Mouse (Mus musculus) CH12.LX (cell line): Measurements from ENCODE around the gene Gm18336. TPM values are rescaled to one million over a fixed set of nuclear protein-coding genes. Genes with fewer than 3 reads are reported as not detected.

Experiments
- DNase-seq: peaks from one replicate; pipeline ENCODE4 v3.0.0-alpha.2; 2013; ENCODE audit errors: extremely low read depth
- H3K27ac ChIP-seq: 2 replicates; pipeline ENCODE4 v1.5.1; 2012; ENCODE audit warnings: low read depth, mild to moderate bottlenecking, control low read depth, moderate library complexity; ENCODE audit not compliant: insufficient read depth
- H3K27me3 ChIP-seq: replicated peaks from 2 replicates; pipeline ENCODE3; 2012; ENCODE audit warnings: inconsistent platforms
- H3K36me3 ChIP-seq, 2 experiments: replicated peaks in 1 of 2; 2 replicates each; pipeline versions ENCODE3 to v1.6.1; 2012; ENCODE audit warnings: inconsistent platforms in 1 of 2, low read length in 1 of 2, mild to moderate bottlenecking in 1 of 2, mixed read lengths in 1 of 2, moderate library complexity in 1 of 2; ENCODE audit not compliant: control insufficient read depth in 1 of 2, insufficient read depth in 1 of 2
- H3K4me1 ChIP-seq, 2 experiments: 2 replicates each; pipeline ENCODE4 v1.6.1; 2012; ENCODE audit warnings: inconsistent platforms in 1 of 2, moderate library complexity in 1 of 2; ENCODE audit not compliant: insufficient read depth in 2 of 2, control insufficient read depth in 1 of 2
- H3K4me2 ChIP-seq: 2 replicates; pipeline ENCODE4 v1.6.1; 2012; ENCODE audit warnings: low read depth, mild to moderate bottlenecking, control low read depth; ENCODE audit not compliant: poor library complexity, insufficient read depth, severe bottlenecking
- H3K4me3 ChIP-seq, 3 experiments: fragments of 150-350 bp in 1 of 3; sonication (generic) in 1 of 3; replicated peaks in 1 of 3; 2 replicates each; pipeline versions ENCODE3 to v1.5.1; 2011 to 2012; ENCODE audit warnings: low read depth in 2 of 3, low read length in 2 of 3, mild to moderate bottlenecking in 2 of 3, moderate library complexity in 2 of 3, control low read depth in 1 of 3, improper control_type of control experiment in 1 of 3, inconsistent platforms in 1 of 3, mixed read lengths in 1 of 3; ENCODE audit not compliant: poor library complexity in 1 of 3
- H3K79me2 ChIP-seq: replicated peaks from 2 replicates; pipeline ENCODE4 v1.6.1; 2012; ENCODE audit warnings: mild to moderate bottlenecking, moderate library complexity; ENCODE audit not compliant: control insufficient read depth, poor library complexity, insufficient read depth, severe bottlenecking; ENCODE audit errors: extremely low read depth
- H3K9ac ChIP-seq: 2 replicates; pipeline ENCODE4 v1.6.1; 2012; ENCODE audit warnings: low read depth, mild to moderate bottlenecking, control low read depth, moderate library complexity; ENCODE audit not compliant: insufficient read depth
- H3K9me3 ChIP-seq: replicated peaks from 2 replicates; pipeline ENCODE3; 2012; ENCODE audit warnings: low read length, inconsistent platforms, mixed read lengths
- CTCF ChIP-seq, 2 experiments: IDR thresholded peaks in 1 of 2; conservative IDR thresholded peaks in 1 of 2; 2 replicates each; pipeline ENCODE4 v1.5.1; 2011 to 2012; ENCODE audit warnings: low read depth in 2 of 2, low read length in 2 of 2, improper control_type of control experiment in 1 of 2, inconsistent platforms in 1 of 2, mild to moderate bottlenecking in 1 of 2, moderate library complexity in 1 of 2
- E2F4 ChIP-seq: IDR thresholded peaks from 2 replicates; pipeline ENCODE4 v1.6.1; 2011; ENCODE audit warnings: low read depth, low read length, improper control_type of control experiment; ENCODE audit not compliant: insufficient replicate concordance
- EP300 ChIP-seq: IDR thresholded peaks from 2 replicates; pipeline ENCODE4 v1.6.1; 2011; ENCODE audit warnings: low read length, improper control_type of control experiment
- ETS1 ChIP-seq: conservative IDR thresholded peaks from 2 replicates; pipeline ENCODE4 v1.6.1; 2012; ENCODE audit warnings: low read depth, mild to moderate bottlenecking, inconsistent platforms, low read length, improper control_type of control experiment, moderate library complexity
- GABPA ChIP-seq: IDR thresholded peaks from 2 replicates; pipeline ENCODE4 v1.6.1; 2012; ENCODE audit warnings: low read depth, low read length, improper control_type of control experiment, inconsistent platforms; ENCODE audit not compliant: insufficient replicate concordance
- IRF4 ChIP-seq: IDR thresholded peaks from 2 replicates; pipeline ENCODE4 v1.6.1; 2014; ENCODE audit warnings: low read depth, mild to moderate bottlenecking, inconsistent platforms, low read length, improper control_type of control experiment
- JUN ChIP-seq: IDR thresholded peaks from 2 replicates; pipeline ENCODE4 v1.6.1; 2011; ENCODE audit warnings: low read depth, mild to moderate bottlenecking, low read length, improper control_type of control experiment, moderate library complexity; ENCODE audit not compliant: insufficient read depth
- MAFK ChIP-seq: IDR thresholded peaks from 2 replicates; pipeline ENCODE4 v1.6.1; 2011; ENCODE audit warnings: low read length, improper control_type of control experiment; ENCODE audit not compliant: insufficient replicate concordance
- MAZ ChIP-seq: IDR thresholded peaks from 2 replicates; pipeline ENCODE4 v1.6.1; 2012; ENCODE audit warnings: low read depth, mild to moderate bottlenecking, inconsistent platforms, low read length, improper control_type of control experiment, moderate library complexity
- NRF1 ChIP-seq: IDR thresholded peaks from 2 replicates; pipeline ENCODE4 v1.6.1; 2014; ENCODE audit warnings: low read depth, mild to moderate bottlenecking, inconsistent platforms, low read length, improper control_type of control experiment, moderate library complexity
- PAX5 ChIP-seq: IDR thresholded peaks from 2 replicates; pipeline ENCODE4 v1.6.1; 2012; ENCODE audit warnings: low read length, inconsistent platforms, mixed read lengths
- RCOR1 ChIP-seq: conservative IDR thresholded peaks from 2 replicates; pipeline ENCODE4 v1.6.1; 2012; ENCODE audit warnings: low read depth, mild to moderate bottlenecking, inconsistent platforms, low read length, improper control_type of control experiment
- SIN3A ChIP-seq: IDR thresholded peaks from 2 replicates; pipeline ENCODE4 v1.6.1; 2012; ENCODE audit warnings: low read length, improper control_type of control experiment, inconsistent platforms
- SMC3 ChIP-seq: IDR thresholded peaks from 2 replicates; pipeline ENCODE4 v1.6.1; 2011; ENCODE audit warnings: low read depth, low read length, improper control_type of control experiment
- TCF12 ChIP-seq: IDR thresholded peaks from 2 replicates; pipeline ENCODE4 v1.6.1; 2014; ENCODE audit warnings: low read depth, mild to moderate bottlenecking, inconsistent platforms, low read length, improper control_type of control experiment
- UBTF ChIP-seq: IDR thresholded peaks from 2 replicates; pipeline ENCODE4 v1.6.1; 2012; ENCODE audit warnings: low read depth, mild to moderate bottlenecking, inconsistent platforms, low read length, improper control_type of control experiment, moderate library complexity
- USF1 ChIP-seq: IDR thresholded peaks from 2 replicates; pipeline ENCODE4 v1.6.1; 2014; ENCODE audit warnings: low read depth, mild to moderate bottlenecking, inconsistent platforms, low read length, improper control_type of control experiment
- USF2 ChIP-seq: conservative IDR thresholded peaks from 2 replicates; pipeline ENCODE4 v1.6.1; 2011; ENCODE audit warnings: low read depth, low read length, improper control_type of control experiment
- ZC3H11A ChIP-seq: IDR thresholded peaks from 2 replicates; pipeline ENCODE4 v1.6.1; 2012; ENCODE audit warnings: low read depth, mild to moderate bottlenecking, inconsistent platforms, low read length, improper control_type of control experiment
- ZKSCAN1 ChIP-seq: IDR thresholded peaks from 2 replicates; pipeline ENCODE4 v1.6.1; 2012; ENCODE audit warnings: low read depth, inconsistent platforms, low read length, improper control_type of control experiment, borderline replicate concordance
- dilution Hi-C: fragments of 300-500 bp; cut with MboI; formaldehyde crosslinking; loops from 2 replicates; pipeline ENCODE4 v1.14.3; 2020; ENCODE audit warnings: low sequenced_read_pairs; ENCODE audit not compliant: extremely low pct_unique_long_range_greater_than_20kb, extremely low pct_ligation_motif_present
- in situ Hi-C: fragments of 300-500 bp; cut with MboI; formaldehyde crosslinking; loops from 3 replicates; pipeline ENCODE4 v1.14.3; 2019; ENCODE audit warnings: low sequenced_read_pairs, low pct_ligation_motif_present, low pct_unique_long_range_greater_than_20kb, mixed read lengths
- polyA plus RNA-seq: library from polyadenylated mRNA; unstranded; fragments of >175 nt; gene quantifications from 2 replicates; pipeline ENCODE4 v1.2.1, GENCODE M21; 2012; ENCODE audit warnings: low read depth; ENCODE audit not compliant: insufficient read length
- total RNA-seq, 2 experiments: library from RNA; depleted of rRNA; stranded (reverse); fragments of 300-350 nt in 1 of 2; fragments of >200 nt in 1 of 2; gene quantifications; 2 replicates each; pipeline ENCODE4 v1.2.3; 2012 to 2014

Gene Gm18336
- total and polyA plus RNA-seq, 3 experiments: not detected

GRCm38 (mm10) chrX:73356719-73357118 lies 41.8 kb downstream of the Gm18336 start:
- H3K9ac ChIP-seq: no peak overlapping the region
- no peaks in the 10 kb centered on the region for H3K9me3 ChIP-seq
- in situ Hi-C loops (no loop called here), dilution Hi-C loops (no loop called here)
- no peak for TF ChIP-seq USF2
- no peak for TF ChIP-seq NRF1
- no peak for TF ChIP-seq MAZ
- TF ChIP-seq GABPA: no peak
- TF ChIP-seq PAX5: no peak
- no peak for TF ChIP-seq UBTF
- TF ChIP-seq USF1: no peak
- TF ChIP-seq SMC3: no peak
- TF ChIP-seq SIN3A: no peak
- TF ChIP-seq TCF12: no peak
- TF ChIP-seq IRF4: no peak
- H3K27me3 ChIP-seq: no peaks in the 10 kb centered on the region
- H3K4me2 ChIP-seq: no peak overlapping the region
- H3K27ac ChIP-seq: no peak overlapping the region
- DNase-seq: no peak
- peaks cover 50 to 77% of the 10 kb centered on the region in 2 experiments for H3K36me3 ChIP-seq
- no peak overlapping the region for H3K4me3 ChIP-seq
- H3K79me2 ChIP-seq: peaks cover 2% of the 10 kb centered on the region; the same call in 1 of the 2 replicates
- H3K4me1 ChIP-seq: peaks cover 5 to 10% of the 10 kb centered on the region in 2 experiments

- no peaks in the 10 kb centered on the region for H3K27me3 ChIP-seq
- no peak overlapping the region for H3K9ac ChIP-seq
- H3K27ac ChIP-seq: no peak overlapping the region
- peaks cover 2% of the 10 kb centered on the region; the same call in 1 of the 2 replicates for H3K79me2 ChIP-seq
- no peak for DNase-seq
- H3K9me3 ChIP-seq: no peaks in the 10 kb centered on the region
- H3K4me2 ChIP-seq: no peak overlapping the region
- dilution Hi-C loops (no loop called here), in situ Hi-C loops (no loop called here)
- peaks cover 56 to 82% of the 10 kb centered on the region in 2 experiments for H3K36me3 ChIP-seq
- TF ChIP-seq EP300 (no peak), ETS1 (no peak), ZKSCAN1 (no peak), MAFK (no peak), RCOR1 (no peak), JUN (no peak), E2F4 (no peak), ZC3H11A (no peak), CTCF (conservative IDR thresholded peaks at IDR 0.05 in 1 of 2, IDR thresholded peaks at IDR 0.05 in 1 of 2; ENCODE audit: low read depth in 2 of 2, low read length in 2 of 2) (no peak)
- H3K4me1 ChIP-seq: peaks cover 5 to 10% of the 10 kb centered on the region in 2 experiments
- H3K4me3 ChIP-seq: no peak overlapping the region
These were observed 42.4 kb downstream of the Gm18336 start for GRCm38 (mm10) chrX:73356163-73356562.

Other genes with a start within 250 kb of the Gm18336 start
- gene Xlr5b, start 249.9 kb downstream of the Gm18336 start, total RNA-seq (2012; rRNA removed): not detected in 2 replicates
- not detected in 2 replicates for gene Xlr5b, start 249.9 kb downstream of the Gm18336 start, total RNA-seq (2014; rRNA removed)
- not detected in 2 replicates for gene Xlr5b, start 249.9 kb downstream of the Gm18336 start, polyA plus RNA-seq
- gene DXBay18, start 249.3 kb downstream of the Gm18336 start, total RNA-seq (2012; rRNA removed): 0.08 and 0.21 TPM in 2 replicates
- 0.15 TPM in 1 of 2 replicates, not detected in the other for gene DXBay18, start 249.3 kb downstream of the Gm18336 start, total RNA-seq (2014; rRNA removed)
- gene DXBay18, start 249.3 kb downstream of the Gm18336 start, polyA plus RNA-seq: 0.43 TPM in 1 of 2 replicates, not detected in the other
- not detected in 2 replicates for gene Spin2d, start 221.7 kb downstream of the Gm18336 start, total RNA-seq (2012; rRNA removed)
- not detected in 2 replicates for gene Spin2d, start 221.7 kb downstream of the Gm18336 start, total RNA-seq (2014; rRNA removed)
- not detected in 2 replicates for gene Spin2d, start 221.7 kb downstream of the Gm18336 start, polyA plus RNA-seq
- 3.1 and 3.4 TPM in 2 replicates for gene Xlr3b, start 206.5 kb downstream of the Gm18336 start, total RNA-seq (2012; rRNA removed)
- gene Xlr3b, start 206.5 kb downstream of the Gm18336 start, total RNA-seq (2014; rRNA removed): 2.3 and 3.7 TPM in 2 replicates
- 1.4 and 1.8 TPM in 2 replicates for gene Xlr3b, start 206.5 kb downstream of the Gm18336 start, polyA plus RNA-seq
- 29.5 and 36.0 TPM in 2 replicates for gene Xlr4b, start 184.4 kb downstream of the Gm18336 start, total RNA-seq (2012; rRNA removed)
- 107 and 126 TPM in 2 replicates for gene Xlr4b, start 184.4 kb downstream of the Gm18336 start, total RNA-seq (2014; rRNA removed)
- 65.7 and 68.6 TPM in 2 replicates for gene Xlr4b, start 184.4 kb downstream of the Gm18336 start, polyA plus RNA-seq
- gene F8a, start 170.4 kb downstream of the Gm18336 start, total RNA-seq (2012; rRNA removed): 3.5 and 4.9 TPM in 2 replicates
- 3.5 and 4.9 TPM in 2 replicates for gene F8a, start 170.4 kb downstream of the Gm18336 start, total RNA-seq (2014; rRNA removed)
- gene F8a, start 170.4 kb downstream of the Gm18336 start, polyA plus RNA-seq: 3.7 and 5.0 TPM in 2 replicates
- gene Xlr4c, start 155.6 kb downstream of the Gm18336 start, total RNA-seq (2012; rRNA removed): 35.6 and 38.0 TPM in 2 replicates
- gene Xlr4c, start 155.6 kb downstream of the Gm18336 start, total RNA-seq (2014; rRNA removed): 75.0 and 97.6 TPM in 2 replicates
- 61.1 and 67.8 TPM in 2 replicates for gene Xlr4c, start 155.6 kb downstream of the Gm18336 start, polyA plus RNA-seq
- 12.7 and 12.9 TPM in 2 replicates for gene Xlr3c, start 133.3 kb downstream of the Gm18336 start, total RNA-seq (2012; rRNA removed)
- 4.5 and 6.0 TPM in 2 replicates for gene Xlr3c, start 133.3 kb downstream of the Gm18336 start, total RNA-seq (2014; rRNA removed)
- 2.3 and 3.9 TPM in 2 replicates for gene Xlr3c, start 133.3 kb downstream of the Gm18336 start, polyA plus RNA-seq
- gene Xlr5a, start 105.8 kb downstream of the Gm18336 start, total RNA-seq (2012; rRNA removed): not detected in 2 replicates
- gene Xlr5a, start 105.8 kb downstream of the Gm18336 start, total RNA-seq (2014; rRNA removed): 0.20 TPM in 1 of 2 replicates, not detected in the other
- not detected in 2 replicates for gene Xlr5a, start 105.8 kb downstream of the Gm18336 start, polyA plus RNA-seq
- 0.13 and 0.17 TPM in 2 replicates for gene Xlr5c, start 105.8 kb downstream of the Gm18336 start, total RNA-seq (2012; rRNA removed)
- gene Xlr5c, start 105.8 kb downstream of the Gm18336 start, total RNA-seq (2014; rRNA removed): 0.16 and 0.38 TPM in 2 replicates
- gene Xlr5c, start 105.8 kb downstream of the Gm18336 start, polyA plus RNA-seq: 0.51 and 0.63 TPM in 2 replicates
- not detected in 2 replicates for gene Gm45015, start 61.9 kb downstream of the Gm18336 start, total RNA-seq (2012; rRNA removed)
- gene Gm45015, start 61.9 kb downstream of the Gm18336 start, total RNA-seq (2014; rRNA removed): not detected in 2 replicates
- not detected in 2 replicates for gene Gm45015, start 61.9 kb downstream of the Gm18336 start, polyA plus RNA-seq
- 15.5 and 16.1 TPM in 2 replicates for gene Zfp275, start 56.1 kb downstream of the Gm18336 start, total RNA-seq (2012; rRNA removed)
- gene Zfp275, start 56.1 kb downstream of the Gm18336 start, total RNA-seq (2014; rRNA removed): 19.1 and 19.9 TPM in 2 replicates
- gene Zfp275, start 56.1 kb downstream of the Gm18336 start, polyA plus RNA-seq: 15.1 and 17.9 TPM in 2 replicates
- gene Zfp92, start 12.4 kb upstream of the Gm18336 start, total RNA-seq (2012; rRNA removed): 0.04 TPM in 2 replicates
- gene Zfp92, start 12.4 kb upstream of the Gm18336 start, total RNA-seq (2014; rRNA removed): not detected in 2 replicates
- not detected in 2 replicates for gene Zfp92, start 12.4 kb upstream of the Gm18336 start, polyA plus RNA-seq
- not detected in 2 replicates for gene Trex2, start 36.6 kb upstream of the Gm18336 start, total RNA-seq (2012; rRNA removed)
- gene Trex2, start 36.6 kb upstream of the Gm18336 start, total RNA-seq (2014; rRNA removed): not detected in 2 replicates
- not detected in 2 replicates for gene Trex2, start 36.6 kb upstream of the Gm18336 start, polyA plus RNA-seq
- 32.9 and 41.3 TPM in 2 replicates for gene Haus7, start 60.3 kb upstream of the Gm18336 start, total RNA-seq (2012; rRNA removed)
- gene Haus7, start 60.3 kb upstream of the Gm18336 start, total RNA-seq (2014; rRNA removed): 34.9 and 36.8 TPM in 2 replicates
- 34.2 and 41.0 TPM in 2 replicates for gene Haus7, start 60.3 kb upstream of the Gm18336 start, polyA plus RNA-seq
- not detected in 2 replicates for gene Bgn, start 84.9 kb upstream of the Gm18336 start, total RNA-seq (2012; rRNA removed)
- gene Bgn, start 84.9 kb upstream of the Gm18336 start, total RNA-seq (2014; rRNA removed): not detected in 2 replicates
- gene Bgn, start 84.9 kb upstream of the Gm18336 start, polyA plus RNA-seq: not detected in 2 replicates
- not detected in 2 replicates for gene Atp2b3, start 104.3 kb upstream of the Gm18336 start, total RNA-seq (2012; rRNA removed)
- not detected in 2 replicates for gene Atp2b3, start 104.3 kb upstream of the Gm18336 start, total RNA-seq (2014; rRNA removed)
- gene Atp2b3, start 104.3 kb upstream of the Gm18336 start, polyA plus RNA-seq: not detected in 2 replicates
- gene Dusp9, start 240.7 kb upstream of the Gm18336 start, total RNA-seq (2012; rRNA removed): 0.17 and 0.29 TPM in 2 replicates
- 0.09 and 0.19 TPM in 2 replicates for gene Dusp9, start 240.7 kb upstream of the Gm18336 start, total RNA-seq (2014; rRNA removed)
- 0.23 and 0.47 TPM in 2 replicates for gene Dusp9, start 240.7 kb upstream of the Gm18336 start, polyA plus RNA-seq